Mouse (Mus musculus) lung, postnatal 0 days (tissue): ENCODE results near the gene Myo16. TPM values are rescaled to one million over a fixed set of nuclear protein-coding genes. Genes with fewer than 3 reads are reported as not detected.

Experiments
- ATAC-seq: fragments of 200-750 bp; cut with Nextera tagmentation; 2 replicates; pipeline ENCODE4 v1.8.0; 2017; ENCODE audit warnings: moderate library complexity
- DNase-seq: peaks from one replicate; pipeline ENCODE4 v3.0.0-alpha.2; 2016; ENCODE audit warnings: low spot score
- H3K27ac ChIP-seq: fragments of 300-500 bp; sonication (generic); 2 replicates; pipeline ENCODE4 v1.5.1; 2014; ENCODE audit warnings: antibody characterized with exemption, mild to moderate bottlenecking, low read length, mixed read lengths
- H3K27me3 ChIP-seq: fragments of 300-500 bp; sonication (generic); replicated peaks from 2 replicates; pipeline ENCODE4 v1.6.1; 2014; ENCODE audit warnings: low read length, mixed read lengths; ENCODE audit not compliant: insufficient read depth
- H3K36me3 ChIP-seq: fragments of 300-500 bp; sonication (generic); 2 replicates; pipeline ENCODE4 v1.6.1; 2014; ENCODE audit warnings: low read length, mixed read lengths; ENCODE audit not compliant: insufficient read depth
- H3K4me1 ChIP-seq: fragments of 300-500 bp; sonication (generic); 2 replicates; pipeline ENCODE4 v1.6.1; 2014; ENCODE audit warnings: antibody characterized with exemption, low read depth, low read length, mixed read lengths; ENCODE audit not compliant: insufficient read depth
- H3K4me2 ChIP-seq: fragments of 300-500 bp; sonication (generic); replicated peaks from 2 replicates; pipeline ENCODE4 v1.6.1; 2014; ENCODE audit warnings: low read depth, mild to moderate bottlenecking, low read length, moderate library complexity, mixed read lengths
- H3K4me3 ChIP-seq: fragments of 300-500 bp; sonication (generic); 2 replicates; pipeline ENCODE4 v1.5.1; 2014; ENCODE audit warnings: low read depth, low read length
- H3K9ac ChIP-seq: fragments of 300-500 bp; sonication (generic); replicated peaks from 2 replicates; pipeline ENCODE4 v1.6.1; 2014; ENCODE audit warnings: low read depth, mild to moderate bottlenecking
- H3K9me3 ChIP-seq: fragments of 300-500 bp; sonication (generic); 2 replicates; pipeline ENCODE4 v1.6.1; 2016; ENCODE audit warnings: low read length, mixed read lengths
- CTCF ChIP-seq: IDR thresholded peaks from 2 replicates; pipeline ENCODE4 v1.5.1; 2016; ENCODE audit warnings: antibody characterized with exemption, mild to moderate bottlenecking
- EP300 ChIP-seq: IDR thresholded peaks from 2 replicates; pipeline ENCODE4 v1.6.1; 2016; ENCODE audit warnings: antibody characterized with exemption, mild to moderate bottlenecking, control low read depth
- WGBS: fragments of 180-500 bp; shearing (Covaris S2); extraction: QIAGEN DNeasy Blood & Tissue Kit; methylation state at CpG from one replicate; pipeline ENCODE4 v1.1.7; 2014; 5-methylcytosine and 5-hydroxymethylcytosine counted together
- polyA plus RNA-seq: library from polyadenylated mRNA; unstranded; fragments of >200 nt; fragmentation: Nextera tagmentation; extraction: Ambion mirVana; gene quantifications from 2 replicates; pipeline ENCODE4 v1.2.1, GENCODE M21; 2015

Myo16 gene
- polyA plus RNA-seq, 1 experiment from 2014 or later, result 0.17 TPM

DNA sequence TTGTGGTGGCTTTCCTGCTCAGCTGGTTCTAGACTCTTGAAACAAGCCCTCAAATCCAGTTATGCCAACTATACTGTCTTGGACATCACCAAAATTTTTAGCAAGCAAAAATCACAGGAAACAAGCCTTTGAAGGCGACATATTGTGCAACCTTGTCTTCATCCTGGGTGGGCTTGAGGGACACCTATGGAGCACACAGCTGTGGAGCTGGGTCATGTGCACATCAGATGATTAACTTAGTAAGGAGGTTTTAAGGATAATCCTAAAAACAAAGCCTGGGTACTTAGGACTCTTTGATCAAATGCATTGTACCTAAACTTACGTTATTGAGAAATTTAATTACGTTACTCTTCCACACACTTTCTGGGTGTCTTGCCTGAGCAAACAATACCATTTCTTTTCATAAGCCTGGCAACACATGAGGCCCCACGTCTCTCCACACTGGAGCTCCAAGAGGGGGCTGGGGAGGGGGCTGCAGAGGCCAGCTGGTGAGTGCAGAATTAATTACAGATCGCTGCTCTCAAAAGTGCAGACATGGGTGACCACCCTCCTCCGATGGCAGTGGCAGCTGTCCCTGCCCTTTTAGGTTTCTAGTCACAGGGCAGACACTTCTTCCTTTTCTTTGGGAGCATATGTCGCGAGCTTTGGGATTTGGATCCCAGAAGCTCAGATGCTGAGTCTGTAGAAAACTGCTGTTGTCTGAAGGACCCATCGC, 19.5 kb downstream of the Myo16 start:
- Histone ChIP-seq H3K9me3 (no peaks in the 10 kb centered on the region), H3K27ac (no peak overlapping the region), H3K4me3 (no peak overlapping the region), H3K4me2 (no peak overlapping the region), H3K4me1 (no peaks in the 10 kb centered on the region), H3K27me3 (no peaks in the 10 kb centered on the region), H3K36me3 (no peaks in the 10 kb centered on the region), H3K9ac (no peak overlapping the region)
- no peak for ATAC-seq
- no peak for DNase-seq
- 57% methylated on average over 9 of the region's 9 CpGs for WGBS
- TF ChIP-seq EP300 (no peak), CTCF (no peak)

DNA sequence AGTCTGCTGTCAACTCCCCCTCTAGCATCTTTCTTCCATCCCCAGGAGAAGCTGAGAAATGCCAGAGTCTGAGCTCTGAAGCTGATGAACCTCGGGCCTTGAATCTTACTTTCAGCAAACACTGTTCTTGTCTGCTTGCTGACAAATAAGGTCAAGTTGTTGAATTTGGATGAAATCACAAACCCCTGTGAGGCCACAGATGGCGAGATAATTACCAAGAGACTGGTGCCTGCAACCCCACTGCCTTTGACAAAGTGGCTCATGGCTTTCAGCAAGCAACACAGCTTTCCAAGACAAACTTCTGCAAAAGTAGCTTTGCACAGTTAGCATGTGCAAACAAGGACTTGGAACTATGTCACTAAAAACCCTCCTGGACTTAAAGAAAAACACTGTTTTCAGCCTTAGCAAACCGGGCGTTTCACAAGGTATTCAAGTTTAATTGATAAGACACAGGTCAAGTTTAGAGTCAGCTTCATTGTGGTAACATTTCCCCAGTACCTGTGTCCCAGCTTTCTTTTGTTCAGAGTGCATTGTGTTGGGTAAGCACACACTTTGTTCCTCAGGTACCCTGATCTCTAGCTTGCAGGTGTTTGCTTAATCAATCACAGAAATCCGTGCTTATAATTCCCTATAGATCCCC, 20.6 kb downstream of the Myo16 start:
- H3K4me3 ChIP-seq, result no peak overlapping the region
- H3K9me3 ChIP-seq, result no peaks in the 10 kb centered on the region
- no peaks in the 10 kb centered on the region for H3K4me1 ChIP-seq
- no peaks in the 10 kb centered on the region for H3K27me3 ChIP-seq
- 32% methylated on average over 5 of the region's 5 CpGs for WGBS
- DNase-seq, result peak; percentile 7
- no peak for ATAC-seq
- no peaks in the 10 kb centered on the region for H3K36me3 ChIP-seq
- H3K27ac ChIP-seq, result no peak overlapping the region
- TF ChIP-seq EP300 (no peak), CTCF (no peak)
- H3K9ac ChIP-seq, result no peak overlapping the region
- H3K4me2 ChIP-seq, result no peak overlapping the region

DNA sequence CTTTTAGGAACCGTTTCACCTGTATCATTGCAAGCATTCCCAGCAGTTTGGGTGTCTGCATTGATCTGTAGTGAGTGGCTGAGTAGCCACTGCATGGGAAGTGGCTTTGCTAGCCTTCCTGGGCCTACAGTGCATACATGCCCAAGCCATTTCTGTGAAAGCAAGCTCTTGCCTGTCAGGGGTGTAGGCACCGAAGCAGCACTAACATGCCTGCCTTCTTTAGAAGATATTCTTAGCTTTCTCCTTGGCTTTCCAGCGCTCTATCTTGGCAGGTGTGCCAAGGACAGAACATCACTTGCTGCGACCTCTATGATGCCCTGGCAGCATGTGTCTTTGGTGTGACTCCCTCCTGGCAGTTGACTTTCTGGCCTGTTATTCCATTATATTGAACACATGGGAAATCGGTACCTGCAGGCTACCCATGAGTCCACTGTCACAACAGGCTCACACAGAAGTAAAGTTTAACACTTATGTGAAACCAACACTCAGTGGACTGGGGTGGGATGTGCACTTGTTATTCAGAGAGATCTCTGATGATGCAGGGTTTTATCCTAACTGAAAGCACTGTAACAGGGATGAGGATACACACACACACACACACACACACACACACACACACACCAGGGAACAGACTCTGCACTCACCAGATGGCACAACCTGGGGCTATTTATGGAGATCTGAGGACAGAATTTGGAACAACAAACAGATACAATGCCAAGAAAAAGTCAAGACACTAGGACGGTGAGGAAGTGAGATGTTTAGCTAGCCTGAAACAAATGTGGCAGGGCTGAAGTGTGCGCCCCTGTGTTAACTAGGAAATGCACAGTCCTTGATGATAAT, 21.4 kb downstream of the Myo16 start:
- DNase-seq (no peak), ATAC-seq (no peak)
- 77% methylated on average over 7 of the region's 7 CpGs for WGBS
- H3K4me1 ChIP-seq, result no peaks in the 10 kb centered on the region
- H3K4me3 ChIP-seq, result no peak overlapping the region
- H3K27me3 ChIP-seq, result no peaks in the 10 kb centered on the region
- no peak overlapping the region for H3K4me2 ChIP-seq
- no peaks in the 10 kb centered on the region for H3K9me3 ChIP-seq
- TF ChIP-seq CTCF, result no peak
- TF ChIP-seq EP300, result no peak
- H3K36me3 ChIP-seq, result no peaks in the 10 kb centered on the region
- no peak overlapping the region for H3K27ac ChIP-seq
- H3K9ac ChIP-seq, result no peak overlapping the region

DNA sequence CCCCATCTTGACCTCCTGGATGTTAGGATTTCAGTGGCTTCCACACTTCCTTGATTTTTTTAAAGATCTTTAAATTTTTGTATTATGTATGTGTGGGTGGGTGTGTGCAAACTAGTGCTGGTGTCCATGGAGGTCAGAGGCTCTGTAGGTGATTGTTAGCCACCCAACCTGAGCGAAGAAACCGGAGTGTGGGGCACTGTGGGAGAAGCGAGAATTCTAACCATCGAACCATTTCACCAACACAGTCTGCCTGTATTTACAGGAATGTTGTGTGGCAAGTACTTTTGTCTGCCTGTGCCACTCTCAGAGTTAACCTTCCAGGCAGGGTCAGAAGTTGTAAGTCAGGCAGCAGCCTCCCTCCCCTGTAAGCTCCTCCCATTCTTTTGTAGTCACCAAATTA, 22.3 kb downstream of the Myo16 start:
- H3K27ac ChIP-seq, result no peak overlapping the region
- WGBS, result 67% methylated on average over 4 of the region's 4 CpGs
- no peaks in the 10 kb centered on the region for H3K4me1 ChIP-seq
- ATAC-seq (no peak), DNase-seq (no peak)
- TF ChIP-seq EP300 (no peak), CTCF (no peak)
- H3K9ac ChIP-seq, result no peak overlapping the region
- H3K9me3 ChIP-seq, result no peaks in the 10 kb centered on the region
- no peak overlapping the region for H3K4me2 ChIP-seq
- no peaks in the 10 kb centered on the region for H3K36me3 ChIP-seq
- no peaks in the 10 kb centered on the region for H3K27me3 ChIP-seq
- H3K4me3 ChIP-seq, result no peak overlapping the region

DNA sequence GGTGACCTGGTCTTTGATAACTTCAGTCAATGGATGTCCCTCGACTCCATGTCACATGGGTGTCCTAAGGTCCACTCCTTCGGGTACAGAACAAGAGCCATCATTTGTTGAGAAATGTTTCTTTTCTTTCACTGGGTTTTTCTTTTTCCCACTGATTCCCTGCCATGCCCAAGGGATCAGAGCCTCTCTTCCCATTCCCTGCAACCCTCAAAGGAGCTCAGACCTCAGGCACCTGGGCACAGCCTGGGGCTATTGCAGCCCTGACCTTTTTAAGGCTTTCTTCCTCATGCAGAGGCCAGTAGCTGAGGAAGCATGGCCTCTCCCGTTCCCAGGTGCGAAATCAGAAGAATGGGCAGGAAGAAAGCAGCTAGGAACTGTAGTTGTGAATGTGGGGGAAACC, 23.4 kb downstream of the Myo16 start:
- Histone ChIP-seq H3K4me2 (no peak overlapping the region), H3K36me3 (no peaks in the 10 kb centered on the region), H3K4me1 (no peaks in the 10 kb centered on the region), H3K4me3 (no peak overlapping the region), H3K9ac (no peak overlapping the region), H3K9me3 (no peaks in the 10 kb centered on the region), H3K27ac (no peak overlapping the region), H3K27me3 (no peaks in the 10 kb centered on the region)
- no peak for ATAC-seq
- no peak for DNase-seq
- 61% methylated on average over 4 of the region's 4 CpGs for WGBS
- TF ChIP-seq CTCF (no peak), EP300 (no peak)

DNA sequence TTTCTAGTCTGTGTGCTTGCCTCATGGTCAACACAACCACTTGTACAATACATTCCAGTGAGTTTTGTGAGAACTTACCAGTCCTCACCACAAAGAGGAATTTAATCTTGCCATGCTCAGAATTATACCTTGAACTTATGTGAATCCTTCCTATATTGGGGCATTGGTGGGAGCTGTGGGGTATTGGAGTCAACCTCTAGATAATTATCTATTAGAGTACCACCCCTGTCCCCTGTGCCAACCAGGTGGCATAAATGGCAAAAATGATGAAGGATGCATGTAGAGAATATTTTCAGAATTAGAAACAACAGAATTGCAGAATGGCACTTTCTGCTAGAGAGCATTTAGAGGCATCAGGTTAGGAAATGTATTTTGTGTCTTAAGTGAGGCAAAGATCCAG, 25.3 kb downstream of the Myo16 start:
- no peak for TF ChIP-seq CTCF
- no peak for TF ChIP-seq EP300
- Histone ChIP-seq H3K4me3 (no peak overlapping the region), H3K9ac (no peak overlapping the region), H3K27ac (no peak overlapping the region), H3K27me3 (no peaks in the 10 kb centered on the region), H3K9me3 (no peaks in the 10 kb centered on the region), H3K36me3 (no peaks in the 10 kb centered on the region), H3K4me2 (no peak overlapping the region), H3K4me1 (no peaks in the 10 kb centered on the region)
- no peak for ATAC-seq
- DNase-seq, result no peak
